Mouse (Mus musculus) erythroid progenitor cell, adult 5-6 weeks (primary cell): ENCODE results near the gene Olfr107. TPM values are rescaled to one million over a fixed set of nuclear protein-coding genes. Genes with fewer than 3 reads are reported as not detected.

Source experiments
- ATAC-seq: replicated peaks from 2 replicates; pipeline ENCODE4 v1.8.0; 2016; ENCODE audit warnings: moderate number of reproducible peaks, mild to moderate bottlenecking, moderate TSS enrichment, inconsistent platforms; ENCODE audit not compliant: poor library complexity, low FRiP score, severe bottlenecking
- total RNA-seq, 2 experiments: library from RNA; stranded (forward) in 1 of 2; stranded (reverse) in 1 of 2; fragments of 150-400 nt in 1 of 2; fragments of 186-747, 209-891 nt in 1 of 2; gene quantifications; 2 replicates each; pipeline versions ENCODE4 v1.2.3 to v1.2.4; 2015 to 2017; ENCODE audit warnings: low replicate concordance in 2 of 2

Gene Olfr107
- total RNA-seq (2015; ENCODE audit: low replicate concordance) (not detected in 2 replicates), total RNA-seq (2017; ENCODE audit: low replicate concordance) (not detected in 2 replicates)

- no peak for ATAC-seq
Measured at GRCm38 (mm10) chr17:37398926-37399325, at the start of gene Olfr107. Gene Olfr107, plus strand, starts transcription at chr17:37399226.

- ATAC-seq, result no peak
Measured at GRCm38 (mm10) chr17:37359282-37359681, 39.7 kb upstream of the Olfr107 start, which contains the start of gene Olfr104-ps. Gene Olfr104-ps, plus strand, starts transcription at chr17:37359582.

- ATAC-seq, result no peak
Measured at GRCm38 (mm10) chr17:37378733-37379132, 20.3 kb upstream of the Olfr107 start, which contains the start of gene Olfr105-ps. Gene Olfr105-ps, plus strand, starts transcription at chr17:37379033.

GRCm38 (mm10) chr17:37390093-37390492 lies 8.9 kb upstream of the Olfr107 start, which contains the start of gene Olfr106-ps:
Gene Olfr106-ps, plus strand, starts transcription at chr17:37390393.
- no peak for ATAC-seq

- ATAC-seq, result no peak
Measured at GRCm38 (mm10) chr17:37413380-37413779, 14.4 kb downstream of the Olfr107 start.

- no peak for ATAC-seq
Measured at GRCm38 (mm10) chr17:37445180-37445579, 46.2 kb downstream of the Olfr107 start, which contains the start of gene Olfr108. Gene Olfr108, plus strand, starts transcription at chr17:37445480.

Other genes with a start within 250 kb of the Olfr107 start
- not detected in 2 replicates for gene Olfr93, start 237.7 kb upstream of the Olfr107 start, total RNA-seq (2015; ENCODE audit: low replicate concordance)
- gene Olfr93, start 237.7 kb upstream of the Olfr107 start, total RNA-seq (2017; ENCODE audit: low replicate concordance), result not detected in 2 replicates
- 4.0 TPM in 1 of 2 replicates, not detected in the other for gene Ubd, start 205.3 kb upstream of the Olfr107 start, total RNA-seq (2015; ENCODE audit: low replicate concordance)
- gene Ubd, start 205.3 kb upstream of the Olfr107 start, total RNA-seq (2017; ENCODE audit: low replicate concordance), result 4.5 and 8.9 TPM in 2 replicates
- gene Olfr94, start 198.2 kb upstream of the Olfr107 start, total RNA-seq (2015; ENCODE audit: low replicate concordance), result not detected in 2 replicates
- not detected in 2 replicates for gene Olfr94, start 198.2 kb upstream of the Olfr107 start, total RNA-seq (2017; ENCODE audit: low replicate concordance)
- gene Olfr95, start 186.1 kb upstream of the Olfr107 start, total RNA-seq (2015; ENCODE audit: low replicate concordance), result not detected in 2 replicates
- gene Olfr95, start 186.1 kb upstream of the Olfr107 start, total RNA-seq (2017; ENCODE audit: low replicate concordance), result not detected in 2 replicates
- not detected in 2 replicates for gene Olfr96, start 179.1 kb upstream of the Olfr107 start, total RNA-seq (2015; ENCODE audit: low replicate concordance)
- gene Olfr96, start 179.1 kb upstream of the Olfr107 start, total RNA-seq (2017; ENCODE audit: low replicate concordance), result not detected in 2 replicates
- gene Olfr97, start 161.9 kb upstream of the Olfr107 start, total RNA-seq (2015; ENCODE audit: low replicate concordance), result not detected in 2 replicates
- not detected in 2 replicates for gene Olfr97, start 161.9 kb upstream of the Olfr107 start, total RNA-seq (2017; ENCODE audit: low replicate concordance)
- gene Olfr98, start 135.5 kb upstream of the Olfr107 start, total RNA-seq (2015; ENCODE audit: low replicate concordance), result not detected in 2 replicates
- gene Olfr98, start 135.5 kb upstream of the Olfr107 start, total RNA-seq (2017; ENCODE audit: low replicate concordance), result not detected in 2 replicates
- 1.3 TPM in 1 of 2 replicates, not detected in the other for gene H2-M3, start 129.0 kb upstream of the Olfr107 start, total RNA-seq (2015; ENCODE audit: low replicate concordance)
- gene H2-M3, start 129.0 kb upstream of the Olfr107 start, total RNA-seq (2017; ENCODE audit: low replicate concordance), result 5.3 and 6.8 TPM in 2 replicates
- gene Olfr99, start 115.8 kb upstream of the Olfr107 start, total RNA-seq (2015; ENCODE audit: low replicate concordance), result not detected in 2 replicates
- not detected in 2 replicates for gene Olfr99, start 115.8 kb upstream of the Olfr107 start, total RNA-seq (2017; ENCODE audit: low replicate concordance)
- not detected in 2 replicates for gene Olfr101, start 94.9 kb upstream of the Olfr107 start, total RNA-seq (2015; ENCODE audit: low replicate concordance)
- gene Olfr101, start 94.9 kb upstream of the Olfr107 start, total RNA-seq (2017; ENCODE audit: low replicate concordance), result not detected in 2 replicates
- not detected in 2 replicates for gene Olfr102, start 82.2 kb upstream of the Olfr107 start, total RNA-seq (2015; ENCODE audit: low replicate concordance)
- gene Olfr102, start 82.2 kb upstream of the Olfr107 start, total RNA-seq (2017; ENCODE audit: low replicate concordance), result not detected in 2 replicates
- not detected in 2 replicates for gene Olfr103, start 59.5 kb upstream of the Olfr107 start, total RNA-seq (2015; ENCODE audit: low replicate concordance)
- not detected in 2 replicates for gene Olfr103, start 59.5 kb upstream of the Olfr107 start, total RNA-seq (2017; ENCODE audit: low replicate concordance)
- not detected in 2 replicates for gene Olfr104-ps, start 39.6 kb upstream of the Olfr107 start, total RNA-seq (2015; ENCODE audit: low replicate concordance)
- gene Olfr104-ps, start 39.6 kb upstream of the Olfr107 start, total RNA-seq (2017; ENCODE audit: low replicate concordance), result not detected in 2 replicates
- not detected in 2 replicates for gene Olfr105-ps, start 20.2 kb upstream of the Olfr107 start, total RNA-seq (2015; ENCODE audit: low replicate concordance)
- not detected in 2 replicates for gene Olfr105-ps, start 20.2 kb upstream of the Olfr107 start, total RNA-seq (2017; ENCODE audit: low replicate concordance)
- not detected in 2 replicates for gene Olfr106-ps, start 8.8 kb upstream of the Olfr107 start, total RNA-seq (2015; ENCODE audit: low replicate concordance)
- not detected in 2 replicates for gene Olfr106-ps, start 8.8 kb upstream of the Olfr107 start, total RNA-seq (2017; ENCODE audit: low replicate concordance)
- not detected in 2 replicates for gene Olfr108, start 46.3 kb downstream of the Olfr107 start, total RNA-seq (2015; ENCODE audit: low replicate concordance)
- gene Olfr108, start 46.3 kb downstream of the Olfr107 start, total RNA-seq (2017; ENCODE audit: low replicate concordance), result not detected in 2 replicates
- not detected in 2 replicates for gene Olfr109, start 59.7 kb downstream of the Olfr107 start, total RNA-seq (2015; ENCODE audit: low replicate concordance)
- not detected in 2 replicates for gene Olfr109, start 59.7 kb downstream of the Olfr107 start, total RNA-seq (2017; ENCODE audit: low replicate concordance)
- not detected in 2 replicates for gene H2-M2, start 84.3 kb downstream of the Olfr107 start, total RNA-seq (2015; ENCODE audit: low replicate concordance)
- not detected in 2 replicates for gene H2-M2, start 84.3 kb downstream of the Olfr107 start, total RNA-seq (2017; ENCODE audit: low replicate concordance)
- gene Olfr110, start 93.2 kb downstream of the Olfr107 start, total RNA-seq (2015; ENCODE audit: low replicate concordance), result not detected in 2 replicates
- gene Olfr110, start 93.2 kb downstream of the Olfr107 start, total RNA-seq (2017; ENCODE audit: low replicate concordance), result not detected in 2 replicates
- gene Olfr111, start 108.8 kb downstream of the Olfr107 start, total RNA-seq (2015; ENCODE audit: low replicate concordance), result not detected in 2 replicates
- not detected in 2 replicates for gene Olfr111, start 108.8 kb downstream of the Olfr107 start, total RNA-seq (2017; ENCODE audit: low replicate concordance)
- not detected in 2 replicates for gene Olfr112, start 170.2 kb downstream of the Olfr107 start, total RNA-seq (2015; ENCODE audit: low replicate concordance)
- not detected in 2 replicates for gene Olfr112, start 170.2 kb downstream of the Olfr107 start, total RNA-seq (2017; ENCODE audit: low replicate concordance)
- not detected in 2 replicates for gene Olfr113, start 178.4 kb downstream of the Olfr107 start, total RNA-seq (2015; ENCODE audit: low replicate concordance)
- gene Olfr113, start 178.4 kb downstream of the Olfr107 start, total RNA-seq (2017; ENCODE audit: low replicate concordance), result not detected in 2 replicates
- gene Olfr114, start 193.5 kb downstream of the Olfr107 start, total RNA-seq (2015; ENCODE audit: low replicate concordance), result not detected in 2 replicates
- not detected in 2 replicates for gene Olfr114, start 193.5 kb downstream of the Olfr107 start, total RNA-seq (2017; ENCODE audit: low replicate concordance)
- gene Olfr115, start 227.9 kb downstream of the Olfr107 start, total RNA-seq (2015; ENCODE audit: low replicate concordance), result not detected in 2 replicates
- not detected in 2 replicates for gene Olfr115, start 227.9 kb downstream of the Olfr107 start, total RNA-seq (2017; ENCODE audit: low replicate concordance)
- not detected in 2 replicates for gene Olfr116, start 228.0 kb downstream of the Olfr107 start, total RNA-seq (2015; ENCODE audit: low replicate concordance)
- gene Olfr116, start 228.0 kb downstream of the Olfr107 start, total RNA-seq (2017; ENCODE audit: low replicate concordance), result not detected in 2 replicates